Mouse (Mus musculus): ENCODE measurements around the gene Pomt2. TPM values are rescaled to one million over a fixed set of nuclear protein-coding genes. Genes with fewer than 3 reads are reported as not detected.

Gene Pomt2
- total RNA-seq, 1 experiment from 2014 or later, result 7.5 TPM

DNA sequence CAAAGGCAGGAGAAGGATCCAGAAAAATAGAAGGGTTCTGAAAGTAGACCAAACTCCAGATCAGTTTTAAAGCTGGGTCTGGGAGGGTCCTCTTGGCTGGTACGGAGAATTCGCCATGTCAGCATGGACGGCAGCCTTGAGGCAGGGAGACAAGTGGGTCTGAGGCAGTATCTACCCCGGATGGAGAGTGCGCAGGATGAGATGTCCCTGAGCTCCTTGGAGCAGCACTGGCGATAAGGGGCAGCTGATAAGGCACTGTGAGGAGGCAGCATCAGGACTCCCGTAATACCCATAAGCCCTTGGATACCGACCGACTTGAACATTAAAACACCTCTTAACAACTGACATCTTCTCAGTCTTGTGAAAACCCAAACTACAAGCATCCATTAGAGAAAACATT lies 15.0 kb downstream of the Pomt2 start:
- no peak for ATAC-seq (replicated peaks in 1 of 2; ENCODE audit: insufficient read depth in 1 of 2, low FRiP score in 2 of 2, low TSS enrichment in 1 of 2, low read depth in 1 of 2, poor library complexity in 2 of 2, severe bottlenecking in 2 of 2)

DNA sequence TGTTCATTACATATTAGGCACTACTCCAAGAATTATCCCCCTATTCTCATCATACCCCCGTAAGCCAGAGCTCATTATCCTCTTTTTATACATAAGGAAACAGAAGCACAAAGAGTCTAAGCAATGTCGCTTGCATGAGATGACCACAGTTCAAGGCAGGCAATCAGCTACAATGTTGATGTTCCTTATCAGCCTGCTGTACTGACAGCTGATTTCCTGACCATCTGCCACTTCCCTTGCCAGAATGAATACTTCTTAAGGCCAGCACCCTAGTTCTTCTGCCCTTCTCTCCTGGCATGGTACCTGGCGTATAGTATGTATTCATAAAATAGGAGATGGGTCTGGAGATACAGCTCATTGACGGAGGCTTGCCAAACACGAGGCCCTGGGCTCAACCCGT lies 15.6 kb downstream of the Pomt2 start:
- ATAC-seq (replicated peaks in 1 of 2; ENCODE audit: insufficient read depth in 1 of 2, low FRiP score in 2 of 2, low TSS enrichment in 1 of 2, low read depth in 1 of 2, poor library complexity in 2 of 2, severe bottlenecking in 2 of 2), result no peak

DNA sequence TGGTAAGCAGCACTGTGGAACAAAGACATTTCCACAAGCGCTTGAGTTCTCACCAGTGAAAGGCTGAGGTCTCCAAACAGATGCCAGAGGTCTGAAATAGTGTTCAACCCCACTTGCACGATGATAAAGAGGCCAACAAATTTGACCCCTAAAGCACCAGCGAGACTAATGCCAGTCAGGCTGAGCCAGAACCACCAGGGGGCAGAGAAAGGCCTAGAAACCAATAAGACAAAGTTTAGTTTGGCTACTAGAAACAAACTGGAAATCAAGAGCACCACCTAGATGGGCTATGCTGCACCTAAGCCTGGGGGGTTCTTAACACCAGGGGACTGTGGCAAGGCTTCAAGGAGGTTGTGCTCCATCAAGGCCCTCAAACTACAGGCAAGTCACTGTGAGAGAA lies 16.1 kb downstream of the Pomt2 start:
- peak in 1 of 2 experiments; percentile 39; a peak in 1 of 4 replicates for ATAC-seq (replicated peaks in 1 of 2; ENCODE audit: insufficient read depth in 1 of 2, low FRiP score in 2 of 2, low TSS enrichment in 1 of 2, low read depth in 1 of 2, poor library complexity in 2 of 2, severe bottlenecking in 2 of 2)

DNA sequence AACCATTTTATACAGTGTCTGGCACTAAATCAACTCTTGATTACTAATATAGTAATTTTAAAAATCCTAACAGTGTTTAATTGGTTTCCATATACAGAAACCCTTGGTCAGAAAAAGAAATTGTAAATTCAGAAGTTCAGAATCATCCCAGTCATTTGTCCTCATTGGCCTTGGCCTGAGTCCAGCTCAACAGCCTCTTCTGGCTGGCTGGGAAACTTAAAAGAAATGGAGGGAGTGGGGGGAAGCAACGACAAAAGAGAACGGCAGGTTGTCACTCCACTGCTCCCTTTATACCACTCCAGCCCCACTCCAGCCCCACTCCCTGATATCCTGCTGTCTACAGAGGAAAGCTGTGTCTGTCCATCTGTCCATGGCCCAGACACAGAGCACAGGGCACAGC lies 16.6 kb downstream of the Pomt2 start:
- ATAC-seq (replicated peaks in 1 of 2; ENCODE audit: insufficient read depth in 1 of 2, low FRiP score in 2 of 2, low TSS enrichment in 1 of 2, low read depth in 1 of 2, poor library complexity in 2 of 2, severe bottlenecking in 2 of 2), result no peak

DNA sequence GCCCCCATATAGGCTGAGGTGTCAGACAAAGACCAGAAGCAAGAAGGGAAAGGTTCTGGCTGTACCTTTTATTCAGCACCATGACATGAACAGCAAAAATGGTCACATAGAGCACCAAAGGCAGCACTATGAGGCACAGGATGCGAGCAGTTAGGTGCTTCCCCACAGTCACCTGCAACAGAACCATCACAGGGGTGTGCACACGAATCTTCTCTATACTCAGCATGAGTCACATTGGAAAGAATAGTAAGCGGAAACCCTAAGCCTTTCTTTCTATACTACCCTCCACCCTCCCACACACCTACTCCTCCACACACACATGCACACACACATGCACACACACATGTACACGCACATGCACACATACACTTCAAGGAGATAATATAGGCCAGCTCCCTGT lies 17.5 kb downstream of the Pomt2 start:
- no peak for ATAC-seq (replicated peaks in 1 of 2; ENCODE audit: insufficient read depth in 1 of 2, low FRiP score in 2 of 2, low TSS enrichment in 1 of 2, low read depth in 1 of 2, poor library complexity in 2 of 2, severe bottlenecking in 2 of 2)

DNA sequence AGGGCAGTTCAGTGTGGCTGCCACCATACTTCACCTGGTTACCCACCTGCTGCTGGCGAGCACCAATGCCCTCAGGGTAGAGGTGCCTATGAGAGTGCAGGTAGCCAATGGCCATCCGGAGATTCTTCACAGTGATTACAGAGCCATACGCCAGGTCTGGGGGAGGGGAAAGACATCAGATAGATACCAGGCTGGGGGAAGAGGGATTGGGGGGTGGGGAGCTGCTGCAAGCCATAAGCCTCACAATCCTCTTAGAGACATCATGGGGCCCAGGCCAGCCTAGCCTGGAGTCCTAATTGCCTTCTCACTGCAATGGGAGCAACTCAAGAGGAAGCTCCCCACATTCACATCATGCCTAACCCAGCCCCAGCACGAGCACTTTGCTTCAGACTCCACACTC lies 20.5 kb downstream of the Pomt2 start:
- no peak for ATAC-seq (replicated peaks in 1 of 2; ENCODE audit: insufficient read depth in 1 of 2, low FRiP score in 2 of 2, low TSS enrichment in 1 of 2, low read depth in 1 of 2, poor library complexity in 2 of 2, severe bottlenecking in 2 of 2)

DNA sequence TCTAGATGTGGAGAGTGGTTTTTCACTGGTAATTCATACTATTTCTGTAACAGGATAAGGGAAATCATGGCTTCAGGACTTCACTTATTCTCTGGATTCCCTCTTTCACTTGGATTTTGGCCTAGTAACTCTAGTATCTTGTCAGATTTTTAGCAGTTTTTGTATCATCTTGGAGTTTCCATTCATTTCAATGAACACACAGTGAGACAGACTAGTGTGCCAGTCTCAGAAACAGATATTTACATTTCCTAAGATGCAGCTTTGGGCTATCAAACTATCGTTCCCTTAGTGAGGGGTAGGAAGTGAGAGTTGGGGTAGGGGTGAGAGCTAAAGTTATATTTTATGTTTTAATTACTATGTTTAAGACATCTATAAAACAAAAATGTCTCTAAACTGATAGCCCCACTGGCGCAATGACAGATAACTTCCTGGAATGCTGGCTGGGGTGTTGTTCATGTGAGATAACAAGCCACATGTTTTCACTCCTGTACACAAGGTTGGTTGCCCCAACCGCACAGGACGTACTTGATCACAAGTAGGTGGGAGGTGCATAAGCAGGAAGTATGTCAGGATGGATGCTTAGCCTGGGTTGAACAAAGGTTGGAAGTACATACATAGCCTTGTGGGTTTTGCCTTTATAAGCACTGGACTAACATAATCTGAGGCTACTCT lies 25.7 kb downstream of the Pomt2 start:
- no peak for ATAC-seq (replicated peaks in 1 of 2; ENCODE audit: insufficient read depth in 1 of 2, low FRiP score in 2 of 2, low TSS enrichment in 1 of 2, low read depth in 1 of 2, poor library complexity in 2 of 2, severe bottlenecking in 2 of 2)

DNA sequence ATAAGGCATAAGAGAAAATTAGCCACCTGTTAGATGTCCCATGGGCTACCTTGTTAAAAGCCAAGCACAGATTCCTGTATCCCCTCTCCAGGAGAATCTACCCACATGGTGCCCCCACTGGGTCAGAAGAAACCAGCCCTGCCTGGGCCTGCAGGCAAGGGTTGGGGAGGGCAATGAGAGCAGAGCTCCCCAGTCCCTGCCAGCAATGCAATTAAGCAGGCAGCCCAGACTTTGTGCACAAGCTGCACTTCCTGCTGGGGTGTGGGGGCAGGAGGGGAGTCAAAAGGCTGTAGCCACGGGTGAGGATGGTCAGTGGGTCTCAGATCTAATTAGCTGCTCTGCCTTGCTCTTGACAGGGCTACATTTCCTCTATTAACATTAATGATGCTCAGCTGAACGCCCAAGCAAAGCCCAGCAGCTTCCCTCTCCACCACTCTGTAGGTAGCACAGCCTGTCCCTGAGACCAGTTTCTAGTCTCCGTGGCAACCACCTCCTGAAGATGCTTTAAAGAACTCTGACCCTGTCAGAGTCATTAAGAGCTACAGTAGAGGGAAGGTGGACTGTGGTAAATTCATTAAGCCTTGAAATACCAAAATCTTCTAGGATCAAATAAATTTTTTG lies 40.3 kb downstream of the Pomt2 start:
- no peak for ATAC-seq (replicated peaks in 1 of 2; ENCODE audit: insufficient read depth in 1 of 2, low FRiP score in 2 of 2, low TSS enrichment in 1 of 2, low read depth in 1 of 2, poor library complexity in 2 of 2, severe bottlenecking in 2 of 2)

DNA sequence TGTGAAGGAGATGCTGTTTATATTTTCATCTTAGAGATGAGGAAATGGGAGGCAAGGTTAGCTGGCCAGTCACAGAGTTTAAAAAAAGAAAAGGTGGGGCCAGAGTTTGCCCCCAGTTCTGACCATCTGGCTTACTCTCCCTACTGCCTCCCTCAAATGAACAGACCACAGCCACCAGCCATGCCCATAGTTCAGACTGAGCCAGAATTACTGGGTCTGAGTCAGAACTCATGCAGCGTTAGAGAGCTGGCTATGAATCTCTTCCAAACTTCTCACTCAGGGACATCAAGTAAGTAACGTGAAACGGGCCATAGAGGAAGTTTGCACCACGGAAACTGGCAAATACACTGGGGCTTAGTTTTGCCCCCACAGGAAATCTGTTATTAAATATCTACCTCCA lies 43.0 kb downstream of the Pomt2 start:
- ATAC-seq (replicated peaks in 1 of 2; ENCODE audit: insufficient read depth in 1 of 2, low FRiP score in 2 of 2, low TSS enrichment in 1 of 2, low read depth in 1 of 2, poor library complexity in 2 of 2, severe bottlenecking in 2 of 2), result no peak

DNA sequence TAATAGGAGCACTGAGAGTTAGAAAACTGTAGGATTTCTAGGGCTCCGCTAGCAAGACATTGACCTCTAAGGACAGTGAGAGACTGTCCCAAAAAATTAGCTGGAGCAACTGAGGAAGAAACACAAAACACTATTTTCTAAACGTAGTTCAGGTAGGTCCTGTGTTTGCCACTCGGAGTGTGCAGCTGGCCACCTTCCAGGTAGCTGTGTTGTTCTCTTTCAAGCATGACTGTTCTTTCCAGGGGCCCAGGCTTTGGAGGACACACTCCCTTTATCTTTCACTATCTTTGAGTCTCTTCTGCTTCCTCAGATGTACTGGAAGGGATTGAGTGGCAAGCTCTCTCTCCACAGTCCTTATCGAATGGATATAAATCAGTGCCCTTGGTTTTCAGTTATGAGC lies 44.3 kb downstream of the Pomt2 start:
- no peak for ATAC-seq (replicated peaks in 1 of 2; ENCODE audit: insufficient read depth in 1 of 2, low FRiP score in 2 of 2, low TSS enrichment in 1 of 2, low read depth in 1 of 2, poor library complexity in 2 of 2, severe bottlenecking in 2 of 2)

DNA sequence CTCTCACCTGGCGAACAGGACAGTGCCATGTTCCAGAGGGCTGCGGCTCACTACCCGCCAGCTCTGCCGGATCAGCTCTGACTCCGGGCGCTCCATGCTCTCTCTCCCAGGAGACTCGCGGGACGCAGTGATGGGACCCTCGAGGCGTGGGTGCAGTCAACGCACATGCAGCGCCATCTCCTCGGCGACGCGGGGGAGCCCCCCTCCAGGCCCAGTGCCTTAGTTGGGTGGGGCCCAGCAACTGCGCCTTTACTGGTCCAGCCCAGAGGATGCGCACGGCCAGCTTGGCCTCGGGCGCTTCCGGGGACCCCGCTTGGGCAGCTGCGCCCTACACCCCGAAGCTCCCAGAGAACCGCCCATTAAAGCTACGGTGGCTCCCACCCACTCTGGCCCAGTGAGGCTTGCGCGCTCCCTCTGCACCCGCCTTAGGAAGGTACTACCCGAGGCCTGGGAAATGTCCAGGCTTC lies 45.6 kb downstream of the Pomt2 start, which contains the start of gene Ngb:
TSS of gene Ngb (minus strand) at position 375 of the 467 bp plus-strand sequence.
- ATAC-seq (replicated peaks in 1 of 2; ENCODE audit: insufficient read depth in 1 of 2, low FRiP score in 2 of 2, low TSS enrichment in 1 of 2, low read depth in 1 of 2, poor library complexity in 2 of 2, severe bottlenecking in 2 of 2), result no peak

DNA sequence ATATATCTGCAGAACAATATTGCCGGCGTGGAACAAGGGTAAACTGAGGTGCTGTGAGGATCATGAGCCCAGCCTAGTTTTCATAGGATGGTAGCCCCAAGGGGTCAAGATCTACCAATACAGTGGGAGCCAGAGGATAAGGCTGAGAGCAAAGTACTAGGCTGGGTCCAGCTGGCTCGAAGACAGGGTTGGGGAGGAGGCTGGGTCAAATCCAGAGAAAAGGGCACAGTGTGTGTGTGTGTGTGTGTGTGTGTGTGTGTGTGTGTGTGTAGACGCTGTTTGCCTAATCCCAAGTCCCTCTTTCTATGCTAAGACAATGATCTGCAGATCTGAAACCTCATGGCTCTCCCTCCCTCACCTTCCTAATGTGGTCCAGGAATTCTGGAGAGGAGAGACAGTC lies 47.4 kb downstream of the Pomt2 start:
- ATAC-seq (replicated peaks in 1 of 2; ENCODE audit: insufficient read depth in 1 of 2, low FRiP score in 2 of 2, low TSS enrichment in 1 of 2, low read depth in 1 of 2, poor library complexity in 2 of 2, severe bottlenecking in 2 of 2), result no peak

DNA sequence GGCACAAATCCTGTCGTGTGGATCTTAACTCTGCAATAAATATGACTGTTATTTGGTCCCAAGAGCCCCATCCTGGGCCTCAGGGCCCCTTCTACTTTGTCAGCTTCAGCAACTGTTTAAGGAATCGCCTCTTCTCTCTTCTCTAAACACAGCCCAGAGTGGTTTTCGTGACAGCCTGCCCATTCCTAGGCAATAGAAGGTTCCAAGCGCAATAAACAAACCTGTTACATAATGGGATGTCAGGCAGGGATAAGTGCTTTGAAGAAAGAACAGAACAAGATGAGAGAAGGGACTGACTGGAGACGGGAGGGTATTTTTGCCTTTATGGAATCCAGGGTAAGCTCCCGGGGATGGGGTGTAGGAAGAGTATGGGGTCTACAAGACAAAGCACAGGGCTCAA lies 54.1 kb downstream of the Pomt2 start:
- ATAC-seq (replicated peaks in 1 of 2; ENCODE audit: insufficient read depth in 1 of 2, low FRiP score in 2 of 2, low TSS enrichment in 1 of 2, low read depth in 1 of 2, poor library complexity in 2 of 2, severe bottlenecking in 2 of 2), result no peak

DNA sequence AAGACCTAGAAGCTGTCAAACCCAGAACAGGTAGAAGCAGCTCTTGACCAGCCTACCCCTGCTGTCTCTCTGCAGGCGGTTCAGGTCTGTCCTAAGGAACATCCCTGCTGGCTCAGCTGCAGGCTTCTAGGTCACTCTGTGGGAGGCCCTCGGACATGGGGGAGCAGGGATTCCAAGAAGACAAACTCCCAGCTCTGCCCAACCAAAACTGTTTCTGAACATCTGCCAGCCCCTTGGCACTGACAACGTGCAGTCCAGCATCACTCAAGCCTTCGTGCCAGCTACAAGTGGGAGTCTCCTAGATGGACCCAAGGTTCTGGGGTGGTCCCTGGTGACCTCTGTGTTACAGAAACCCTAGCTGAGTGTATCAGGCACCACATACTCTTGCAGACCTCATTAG lies 54.5 kb downstream of the Pomt2 start:
- no peak for ATAC-seq (replicated peaks in 1 of 2; ENCODE audit: insufficient read depth in 1 of 2, low FRiP score in 2 of 2, low TSS enrichment in 1 of 2, low read depth in 1 of 2, poor library complexity in 2 of 2, severe bottlenecking in 2 of 2)

DNA sequence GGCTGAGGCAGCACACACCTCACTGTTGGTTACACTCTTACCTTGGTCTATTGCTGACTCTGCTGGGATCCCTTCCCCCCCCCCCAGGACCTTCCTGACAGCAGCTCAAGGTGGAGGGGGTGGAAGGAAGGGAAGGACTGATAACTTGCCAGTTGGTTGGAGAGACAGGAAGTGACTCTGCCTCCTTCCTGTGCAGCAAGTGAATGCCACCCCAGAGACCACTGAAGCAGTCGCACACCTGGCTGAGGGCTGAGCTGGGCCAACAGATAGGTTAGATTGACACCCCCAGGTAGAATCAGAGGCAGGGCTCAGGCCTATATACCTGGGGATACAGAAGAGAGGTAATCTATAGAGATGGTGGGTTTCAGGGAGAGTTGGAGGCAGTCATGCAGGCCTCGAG lies 55.9 kb downstream of the Pomt2 start:
- ATAC-seq (replicated peaks in 1 of 2; ENCODE audit: insufficient read depth in 1 of 2, low FRiP score in 2 of 2, low TSS enrichment in 1 of 2, low read depth in 1 of 2, poor library complexity in 2 of 2, severe bottlenecking in 2 of 2), result no peak

DNA sequence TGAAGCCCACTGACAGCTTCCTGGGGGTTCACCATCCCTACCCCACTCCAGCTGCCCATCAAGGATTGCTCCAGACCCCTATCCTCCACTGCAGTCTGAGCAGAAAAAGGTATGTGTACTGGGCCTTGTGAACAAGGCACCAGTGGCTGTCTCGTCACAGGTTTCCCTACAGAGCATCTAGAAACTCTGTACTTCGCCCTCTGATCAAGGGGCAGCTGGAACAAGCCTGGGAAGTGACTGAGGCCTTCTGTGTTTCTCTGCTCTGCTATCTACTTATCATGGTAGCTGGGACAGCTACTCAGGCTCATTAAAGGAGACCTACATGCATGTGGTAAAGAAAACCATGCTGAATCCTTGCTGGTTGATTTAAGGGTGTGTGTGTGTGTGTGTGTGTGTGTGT lies 58.1 kb downstream of the Pomt2 start:
- ATAC-seq (replicated peaks in 1 of 2; ENCODE audit: insufficient read depth in 1 of 2, low FRiP score in 2 of 2, low TSS enrichment in 1 of 2, low read depth in 1 of 2, poor library complexity in 2 of 2, severe bottlenecking in 2 of 2), result no peak

DNA sequence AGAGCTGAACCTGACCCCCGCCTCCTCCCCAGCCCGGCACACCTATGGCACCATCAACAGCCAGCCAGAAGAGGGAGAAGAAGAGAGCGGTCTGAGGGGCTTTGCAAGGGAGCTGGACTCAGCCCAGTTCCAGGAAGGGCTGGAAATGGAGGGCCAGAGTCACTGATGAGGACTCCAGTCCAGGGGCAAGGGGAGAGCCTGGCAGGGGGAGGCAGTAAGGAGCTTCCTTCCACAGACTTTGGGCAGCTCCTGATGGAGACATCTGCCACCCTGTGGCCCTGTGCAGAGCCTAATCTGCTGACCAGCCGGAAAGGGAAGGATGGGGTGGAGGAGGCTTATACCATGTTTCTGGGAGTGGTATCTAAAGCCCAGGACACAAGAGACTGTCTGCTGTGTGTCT lies 58.5 kb downstream of the Pomt2 start:
- ATAC-seq (replicated peaks in 1 of 2; ENCODE audit: insufficient read depth in 1 of 2, low FRiP score in 2 of 2, low TSS enrichment in 1 of 2, low read depth in 1 of 2, poor library complexity in 2 of 2, severe bottlenecking in 2 of 2), result no peak

DNA sequence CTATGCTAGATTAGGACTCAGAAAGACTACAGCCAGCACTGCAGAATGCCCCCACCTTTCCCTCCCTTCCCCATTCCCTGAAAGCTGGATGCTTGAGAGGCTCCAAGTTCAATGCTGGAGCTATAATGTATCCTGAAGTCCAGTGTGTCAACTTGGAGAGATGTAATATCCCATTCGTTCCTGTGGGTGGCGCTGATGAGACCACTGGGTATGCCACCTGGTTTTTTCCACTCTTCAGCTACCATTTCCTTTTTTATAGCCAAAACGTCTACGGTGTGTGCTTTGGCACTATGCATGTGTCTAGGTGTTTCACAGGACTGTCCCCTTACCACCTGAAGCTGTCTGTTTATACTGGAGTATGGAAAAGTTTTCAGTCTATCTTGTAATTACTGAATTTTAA lies 59.4 kb downstream of the Pomt2 start:
- ATAC-seq (replicated peaks in 1 of 2; ENCODE audit: insufficient read depth in 1 of 2, low FRiP score in 2 of 2, low TSS enrichment in 1 of 2, low read depth in 1 of 2, poor library complexity in 2 of 2, severe bottlenecking in 2 of 2), result no peak; a peak in 1 of 4 replicates

DNA sequence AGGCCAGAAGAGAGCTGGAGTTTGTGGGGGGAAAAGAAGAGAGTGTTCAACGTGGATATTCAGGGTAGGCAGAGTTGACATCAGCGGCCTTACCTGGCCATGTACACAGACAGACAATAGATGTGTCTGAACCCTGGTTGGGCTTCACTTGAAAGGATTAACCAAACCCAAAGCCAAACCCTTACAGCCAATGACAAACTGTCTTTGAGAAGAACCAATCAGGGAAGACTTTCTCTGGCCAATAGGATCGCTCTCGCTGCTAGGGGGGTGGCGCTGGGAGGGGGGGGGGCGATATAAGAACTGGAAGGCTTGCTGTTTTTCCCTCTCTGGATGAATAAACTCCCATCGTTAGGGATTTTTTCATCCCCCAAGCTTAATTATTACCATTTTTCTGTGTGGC lies 60.5 kb downstream of the Pomt2 start:
- no peak for ATAC-seq (replicated peaks in 1 of 2; ENCODE audit: insufficient read depth in 1 of 2, low FRiP score in 2 of 2, low TSS enrichment in 1 of 2, low read depth in 1 of 2, poor library complexity in 2 of 2, severe bottlenecking in 2 of 2)

All from hematopoietic stem cell, adult 5-6 weeks (primary cell).